In the genomic region with DNA sequence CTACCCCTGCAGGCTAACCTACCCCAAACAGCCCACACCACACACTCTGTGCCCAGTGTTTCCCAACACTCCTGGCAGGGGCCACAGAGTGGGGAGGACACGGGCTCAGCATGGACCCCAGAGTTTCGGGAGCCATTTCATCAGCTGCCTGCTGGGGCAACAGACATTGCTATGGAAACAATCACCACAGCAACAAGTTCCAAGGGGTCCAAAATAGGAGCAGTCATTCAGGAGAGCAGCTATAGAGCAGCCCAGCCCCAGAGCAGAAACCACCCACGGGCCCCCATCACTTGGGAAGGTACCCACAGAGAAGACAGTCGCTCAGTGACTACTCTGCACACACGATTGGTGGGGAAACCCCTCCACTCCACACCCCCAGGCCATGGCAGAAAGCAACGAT, we compare ENCODE assay signal across 8 mouse cellular contexts.
DNase-seq lines count a peak whose midpoint lies in the region; ATAC-seq lines count a peak whose summit lies in the region.

No protein-coding gene starts in this region.

- H3K4me2 ChIP-seq in embryonic facial prominence, embryonic 14.5 days (ENCODE audit: low read depth, low read length), result no peak overlapping the region

- no peaks in the 10 kb centered on the region for H3K9me3 ChIP-seq in embryonic facial prominence, embryonic 14.5 days (ENCODE audit: control insufficient read depth, low read length)

- intact Hi-C loops in heart, postnatal 14 days (cut with DNase I), result no loop called here
- intact Hi-C loops in left cerebral cortex, postnatal 25 days (cut with DNase I), result no loop called here

- H3K9ac ChIP-seq in embryonic facial prominence, embryonic 14.5 days (ENCODE audit: low read depth, low read length), result no peak overlapping the region

- H3K36me3 ChIP-seq in embryonic facial prominence, embryonic 14.5 days (ENCODE audit: control insufficient read depth, insufficient read depth, low read length), result peaks cover 34% of the 10 kb centered on the region; the same call in 1 of the 2 replicates

- ATAC-seq in embryonic facial prominence, embryonic 14.5 days (ENCODE audit: low read depth), result no peak
- ATAC-seq in monocyte, adult 5-6 weeks (replicated peaks; ENCODE audit: insufficient number of reproducible peaks, low FRiP score, low TSS enrichment, poor library complexity, severe bottlenecking), result no peak

- H3K4me1 ChIP-seq in embryonic facial prominence, embryonic 14.5 days (ENCODE audit: control insufficient read depth, insufficient read depth, low read length), result peaks cover 63% of the 10 kb centered on the region

- peak; percentile 50 to 70 for DNase-seq in lung, adult 18-20 months
- no peak for DNase-seq in lung, postnatal 14 days
- peak; percentile 72 for DNase-seq in embryonic facial prominence, embryonic 14.5 days (ENCODE audit: low spot score)
- peak; percentile 51 to 58 for DNase-seq in heart, postnatal 14 days
- DNase-seq in left cerebral cortex, postnatal 25 days (ENCODE audit: low spot score in 2 of 2), result peak; percentile 78 to 89
- peak; percentile 69 to 77 for DNase-seq in natural killer cell, adult 2 months (ENCODE audit: low spot score in 2 of 2)
- no peak for DNase-seq in spleen, postnatal 10 days (ENCODE audit: low spot score in 2 of 2)

- peak overlapping the region; percentile 78 for H3K27ac ChIP-seq in embryonic facial prominence, embryonic 14.5 days (replicated peaks; ENCODE audit: low read depth, low read length)

- WGBS in embryonic facial prominence, embryonic 14.5 days, result 26% methylated on average over 6 of the region's 6 CpGs

- no peaks in the 10 kb centered on the region for H3K27me3 ChIP-seq in embryonic facial prominence, embryonic 14.5 days (replicated peaks; ENCODE audit: control insufficient read depth, insufficient read depth, low read length)

- no peak overlapping the region for H3K4me3 ChIP-seq in embryonic facial prominence, embryonic 14.5 days (ENCODE audit: low read depth, low read length)

Comparison
In these comparisons a context has a peak if more than half of its experiments do, and no peak if none do; other contexts are left out.
1. DNase-seq: peak in lung, adult 18-20 months (2 of 2), embryonic facial prominence, embryonic 14.5 days (single experiment), heart, postnatal 14 days (2 of 2), left cerebral cortex, postnatal 25 days (2 of 2) and natural killer cell, adult 2 months (2 of 2); none in lung, postnatal 14 days (single experiment) and spleen, postnatal 10 days (0 of 2).